Mouse (Mus musculus): ENCODE measurements around the gene Cenpp.
"Not testable (repeated sequence)": the region's sequence is repeated elsewhere in the genome, so short reads cannot be mapped to it uniquely, and the experiment has no call there.

The Cenpp gene

GRCm38 (mm10) chr13:49607714-49608113 lies 44.9 kb downstream of the Cenpp start, which contains the start of gene Ogn:
Ogn (plus strand) TSS chr13:49608046.
- DNase-seq (ENCODE audit: low read depth, low spot score) = peak; percentile 17

GRCm38 (mm10) chr13:49603603-49604002 lies 49.0 kb downstream of the Cenpp start:
- DNase-seq (ENCODE audit: low read depth, low spot score) = no peak

- not testable (repeated sequence) for DNase-seq (ENCODE audit: low read depth, low spot score)
Observed at GRCm38 (mm10) chr13:49602541-49602940, 50.0 kb downstream of the Cenpp start.

DNA sequence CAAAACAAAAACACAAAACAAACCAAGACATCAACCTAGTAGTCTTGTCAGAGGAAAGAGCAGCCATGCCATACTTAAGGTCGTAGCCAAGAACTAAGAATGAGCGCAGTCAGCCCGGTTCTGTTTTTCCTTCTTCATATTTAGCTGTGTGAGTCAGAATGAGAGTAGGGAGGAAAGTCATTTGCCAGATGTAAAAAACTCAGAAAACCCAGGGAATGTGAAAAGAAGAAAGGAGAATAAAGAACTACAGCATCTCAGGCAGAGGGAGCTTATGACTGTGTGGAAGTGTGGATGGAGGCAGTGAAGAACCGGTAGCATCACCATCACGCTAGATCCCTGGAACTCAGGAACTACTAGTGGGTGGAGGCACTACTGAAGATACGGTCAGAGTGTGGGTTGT lies 66.5 kb downstream of the Cenpp start:
- DNase-seq (ENCODE audit: low read depth, low spot score) = no peak

DNA sequence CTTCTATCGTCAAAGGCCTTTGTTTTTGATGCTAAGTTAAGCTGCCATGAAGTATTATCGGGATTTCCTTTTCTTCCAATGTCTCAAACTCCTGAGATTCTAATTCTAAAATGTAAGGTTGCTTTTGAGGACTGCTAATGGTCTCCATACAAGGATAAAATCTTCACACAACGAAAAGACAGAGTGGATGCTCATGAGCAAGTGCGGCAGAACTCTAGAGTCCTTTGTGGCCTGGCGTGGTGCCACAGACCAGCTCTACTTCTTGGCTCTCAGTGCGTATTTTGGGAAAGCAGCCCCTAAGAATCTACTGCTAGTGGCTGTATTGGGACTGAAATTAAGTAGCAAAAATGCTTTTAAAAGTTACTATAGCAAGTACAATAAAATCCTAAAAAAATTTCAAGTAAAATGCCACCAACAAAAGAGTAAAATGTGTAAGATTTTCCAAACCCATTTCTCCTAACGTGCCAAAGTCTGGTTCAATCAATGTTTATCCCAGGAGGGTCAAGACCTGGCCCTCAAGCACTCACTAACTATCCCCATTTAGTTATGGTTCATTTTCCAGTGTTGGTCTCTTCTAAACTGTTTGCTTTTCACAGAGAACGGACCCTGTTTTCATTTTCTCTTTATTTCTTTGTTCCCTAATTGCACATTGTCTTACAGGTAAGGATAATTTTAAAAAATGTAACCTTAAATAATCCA lies 68.1 kb downstream of the Cenpp start:
- DNase-seq (ENCODE audit: low read depth, low spot score) = no peak

DNA sequence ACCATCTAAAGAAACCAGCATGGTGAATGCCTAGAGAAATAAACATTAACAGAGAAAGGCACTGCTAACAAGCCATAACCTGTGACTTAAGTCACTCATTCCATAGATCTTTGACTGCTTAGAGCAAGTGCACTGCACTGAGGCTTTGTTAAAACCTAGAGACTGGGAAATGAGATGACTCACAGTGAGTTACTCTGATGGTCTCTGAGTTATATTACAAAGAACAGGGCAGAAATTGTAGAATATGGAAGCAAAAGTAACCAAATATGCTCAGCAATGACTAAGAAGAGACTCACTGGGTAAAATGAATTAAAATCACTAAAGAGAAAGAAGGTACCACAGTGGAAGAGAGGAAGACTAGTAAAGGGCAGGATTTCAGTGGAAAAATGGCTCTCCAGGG lies 68.7 kb downstream of the Cenpp start:
- no peak for DNase-seq (ENCODE audit: low read depth, low spot score)

- peak; percentile 35 for DNase-seq (ENCODE audit: low read depth, low spot score)
Observed at GRCm38 (mm10) chr13:49581541-49582530, 70.7 kb downstream of the Cenpp start, which contains the start of gene Omd. Omd (plus strand) TSS chr13:49582462.

DNA sequence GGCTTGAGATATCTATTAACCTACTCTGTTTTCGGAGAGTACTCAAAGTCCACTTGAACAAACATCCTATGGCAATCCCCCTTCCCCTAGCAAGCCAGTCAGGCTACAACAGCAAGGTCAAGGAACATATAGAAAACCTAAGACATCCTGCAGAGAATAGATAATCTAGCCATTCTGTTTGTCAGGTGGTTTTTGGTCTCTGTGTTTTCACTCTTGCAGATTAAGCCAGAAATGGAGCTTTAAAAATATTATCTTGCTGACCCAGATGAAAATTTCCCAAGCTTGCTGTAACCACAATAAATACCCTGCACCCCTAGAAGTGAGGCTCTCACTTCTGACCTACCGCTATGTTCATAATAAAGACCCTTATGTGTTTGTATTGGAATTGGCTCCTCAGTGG lies 81.2 kb downstream of the Cenpp start:
- DNase-seq (ENCODE audit: low read depth, low spot score) = no peak

DNA sequence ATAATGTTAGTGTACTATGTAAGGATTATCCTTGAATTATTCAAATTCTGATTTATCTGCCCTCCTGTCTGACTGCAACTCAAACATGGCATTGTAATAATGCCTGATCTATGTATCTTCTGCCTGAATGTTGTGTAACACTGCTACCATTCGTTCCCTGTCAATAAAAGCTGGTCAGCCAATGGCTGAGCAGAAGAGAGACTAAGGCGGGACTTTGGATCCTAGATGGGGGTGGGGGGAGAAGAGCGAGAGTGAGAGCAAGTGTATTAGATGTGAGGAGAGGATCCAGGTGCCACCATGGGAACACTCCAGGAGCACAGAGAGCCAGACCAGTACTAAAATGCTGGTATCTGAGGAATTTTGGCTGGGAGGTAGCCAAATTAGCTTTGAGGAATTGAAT lies 82.2 kb downstream of the Cenpp start:
- DNase-seq (ENCODE audit: low read depth, low spot score) = no peak

DNA sequence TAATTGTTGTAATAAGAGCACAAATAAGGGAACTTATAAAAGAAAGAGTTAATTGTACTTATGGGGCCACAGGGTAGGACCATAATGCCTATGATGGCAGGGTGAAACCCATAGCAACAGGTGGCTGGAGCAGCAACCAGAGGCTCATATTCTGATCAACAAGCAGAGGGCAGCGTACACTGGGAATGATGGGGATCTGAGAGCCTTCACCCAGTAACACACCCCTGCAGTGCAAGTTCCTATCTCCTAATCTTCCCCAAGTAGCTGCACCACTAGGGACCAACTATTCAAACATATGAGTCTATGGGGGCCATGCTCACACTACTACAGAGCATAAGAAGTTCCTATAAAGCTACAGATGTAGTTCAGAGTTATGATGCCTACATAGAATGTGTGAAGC lies 88.2 kb downstream of the Cenpp start:
- no peak for DNase-seq (ENCODE audit: low read depth, low spot score)

GRCm38 (mm10) chr13:49560886-49561285 lies 91.7 kb downstream of the Cenpp start:
- no peak for DNase-seq (ENCODE audit: low read depth, low spot score)

- no peak for DNase-seq (ENCODE audit: low read depth, low spot score)
Observed at GRCm38 (mm10) chr13:49559185-49559584, 93.4 kb downstream of the Cenpp start.

DNA sequence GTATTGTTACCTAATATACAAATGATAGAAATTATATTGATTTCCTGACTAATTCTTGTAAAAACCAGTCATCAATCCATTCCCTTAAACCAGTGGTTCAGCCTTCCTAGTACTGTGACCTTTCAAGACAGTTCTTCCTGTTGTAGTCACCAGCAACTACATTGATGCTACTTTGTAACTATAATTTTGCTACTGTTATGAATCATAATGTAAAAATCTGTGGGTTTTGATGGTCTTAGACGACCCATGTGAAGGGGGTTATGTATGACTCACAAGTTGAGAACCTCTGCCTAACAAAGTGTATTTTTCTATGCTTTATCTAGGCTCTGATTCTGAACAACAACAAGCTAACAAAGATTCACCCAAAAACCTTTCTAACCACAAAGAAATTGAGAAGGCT lies 95.7 kb downstream of the Cenpp start:
- no peak for DNase-seq (ENCODE audit: low read depth, low spot score)

DNA sequence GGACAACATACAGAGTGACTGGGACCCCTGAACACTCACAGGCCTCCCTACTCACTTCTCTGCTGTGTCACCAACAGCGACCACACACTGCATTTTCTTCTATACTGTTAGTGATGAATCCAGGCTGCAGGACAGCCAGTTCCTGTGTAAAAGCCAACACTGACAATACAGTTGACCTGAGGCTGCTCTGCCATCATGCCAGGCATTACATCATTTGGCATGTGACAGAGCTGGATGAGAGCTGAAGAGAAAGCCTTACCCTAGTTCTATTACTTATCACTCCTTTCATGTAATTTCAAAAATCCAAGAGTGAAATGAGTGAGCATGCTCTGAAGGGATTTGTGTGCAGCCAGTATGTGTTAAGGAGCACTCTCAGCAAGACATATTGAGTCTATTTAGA lies 96.4 kb downstream of the Cenpp start:
- no peak for DNase-seq (ENCODE audit: low read depth, low spot score)

DNA sequence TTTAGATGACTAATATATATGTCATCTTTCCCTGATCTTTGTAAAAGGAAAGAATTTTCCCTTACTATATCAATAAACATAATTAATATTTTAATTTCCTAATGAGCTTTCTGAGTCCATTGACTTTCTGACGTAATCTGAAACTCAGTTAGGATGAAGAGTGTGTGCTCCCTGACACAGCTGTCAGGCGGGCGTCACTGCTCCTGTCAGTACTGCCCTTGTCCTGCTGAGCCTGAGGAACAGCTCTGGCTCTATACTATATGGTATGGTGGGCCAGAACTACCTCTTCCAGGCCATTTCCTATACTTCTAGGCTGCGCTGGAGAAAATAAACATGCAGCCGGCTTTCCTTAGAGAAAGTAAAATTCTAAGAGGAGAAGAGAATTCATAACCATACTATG lies 98.1 kb downstream of the Cenpp start:
- no peak for DNase-seq (ENCODE audit: low read depth, low spot score)

DNA sequence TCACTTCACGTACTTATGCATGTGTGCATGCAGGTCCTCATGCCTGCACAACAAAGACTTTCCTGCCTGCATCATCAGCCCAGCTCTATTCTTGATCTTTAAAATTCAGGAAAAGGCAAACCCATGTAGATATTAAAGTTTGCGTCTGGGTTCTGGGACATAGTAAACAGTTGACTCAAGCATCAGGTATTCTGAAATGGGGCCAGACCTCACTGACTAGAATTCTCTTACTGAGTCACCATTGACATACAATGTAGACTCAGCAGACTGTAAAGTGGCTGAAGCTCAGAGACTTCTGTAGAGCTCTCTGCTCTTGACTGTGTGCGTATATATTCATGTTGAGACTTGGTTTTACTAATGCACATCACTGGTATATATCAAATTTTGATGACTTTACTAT lies 103.0 kb downstream of the Cenpp start:
- DNase-seq (ENCODE audit: low read depth, low spot score) = no peak

DNA sequence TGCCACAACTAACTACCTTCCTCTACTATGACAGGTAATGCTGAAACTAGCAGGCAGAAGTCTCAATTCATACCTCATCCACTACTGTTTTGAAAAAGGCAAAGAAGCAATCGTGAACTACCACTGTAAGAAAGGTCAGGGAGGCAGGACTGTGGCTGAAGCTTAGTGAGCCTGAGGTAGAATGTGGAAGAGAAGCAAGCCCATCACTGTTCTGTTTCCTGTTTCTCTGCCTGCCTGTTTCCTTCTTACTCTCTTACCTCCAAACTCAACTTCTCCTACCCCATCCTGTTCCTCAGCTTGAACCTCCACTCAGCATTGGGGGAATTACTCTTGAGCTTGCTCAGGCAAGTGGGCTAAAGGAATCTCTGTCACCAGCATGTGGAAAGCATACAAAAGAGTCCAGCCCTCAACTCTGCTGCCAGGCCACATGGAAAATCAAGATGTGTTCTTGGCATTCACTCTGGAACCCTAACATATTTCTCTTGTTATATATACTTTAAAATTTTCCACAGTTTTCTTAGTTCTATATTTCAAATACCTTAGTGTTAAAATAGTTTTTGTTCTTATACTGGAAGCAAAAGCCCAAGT lies 104.9 kb downstream of the Cenpp start:
- no peak for DNase-seq (ENCODE audit: low read depth, low spot score)

DNA sequence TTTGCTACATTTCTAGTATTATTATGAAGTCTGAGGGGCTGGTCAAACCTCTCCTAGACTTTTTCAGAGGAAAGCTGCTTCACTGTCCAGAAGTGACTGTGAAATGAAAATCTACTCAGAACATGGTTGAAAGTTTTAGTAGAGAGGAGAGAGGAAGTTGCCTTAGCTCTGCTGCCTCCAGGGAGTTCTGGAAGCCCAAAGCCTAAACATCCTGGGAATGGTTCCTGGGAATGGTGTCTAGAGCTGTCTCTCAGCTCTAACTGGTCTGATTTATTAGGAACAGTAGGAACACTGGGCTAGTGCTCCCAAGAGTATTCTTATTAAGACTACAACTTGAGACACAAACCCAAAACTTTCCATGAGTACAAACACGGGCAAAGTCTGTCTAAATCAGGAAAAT lies 106.1 kb downstream of the Cenpp start:
- no peak for DNase-seq (ENCODE audit: low read depth, low spot score)

GRCm38 (mm10) chr13:49545646-49546045 lies 106.9 kb downstream of the Cenpp start:
- no peak for DNase-seq (ENCODE audit: low read depth, low spot score)

DNA sequence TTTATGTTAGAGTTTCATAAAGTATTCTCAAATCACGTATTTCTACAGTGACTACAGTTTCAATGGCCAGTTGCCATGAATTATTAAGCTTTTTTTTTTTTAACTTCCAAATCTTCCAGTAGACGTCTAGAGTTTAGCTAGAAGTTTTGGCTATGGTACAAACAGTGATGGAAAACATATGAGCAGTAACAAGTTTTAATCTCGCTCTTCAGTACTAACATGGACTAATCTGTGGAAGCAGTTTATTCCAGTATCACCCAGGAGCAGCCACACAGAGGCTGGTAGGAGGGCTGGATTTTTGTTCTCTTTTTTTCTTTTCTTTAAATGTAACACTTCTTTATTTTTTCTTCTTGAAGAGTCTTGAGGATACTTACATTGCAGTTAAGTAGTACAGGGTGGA lies 108.3 kb downstream of the Cenpp start, which contains the start of gene Aspn:
Gene Aspn (plus strand): TSS at position 165 of the 400 bp plus-strand sequence.
- no peak for DNase-seq (ENCODE audit: low read depth, low spot score)

DNA sequence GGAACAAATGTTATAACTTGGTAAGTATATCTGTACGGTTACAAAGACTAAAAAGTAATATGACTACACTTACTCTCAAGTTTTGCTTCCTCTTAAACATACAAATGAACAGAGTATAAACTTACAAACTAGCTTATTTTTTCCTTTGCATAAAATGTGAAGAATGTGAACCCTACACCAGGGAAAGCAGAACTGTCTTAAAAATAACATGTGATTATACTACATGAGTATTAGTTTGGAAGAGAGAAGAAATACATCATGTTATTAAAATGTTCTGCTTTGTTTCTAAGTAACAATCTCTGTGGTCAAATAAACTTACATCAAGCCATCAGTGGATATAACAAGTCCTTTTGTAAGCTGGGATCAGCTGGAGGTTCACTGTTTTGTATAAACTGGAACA lies 113.9 kb downstream of the Cenpp start:
- no peak for DNase-seq (ENCODE audit: low read depth, low spot score)

GRCm38 (mm10) chr13:49536946-49537345 lies 115.6 kb downstream of the Cenpp start:
- no peak for DNase-seq (ENCODE audit: low read depth, low spot score)
